In the genomic region with DNA sequence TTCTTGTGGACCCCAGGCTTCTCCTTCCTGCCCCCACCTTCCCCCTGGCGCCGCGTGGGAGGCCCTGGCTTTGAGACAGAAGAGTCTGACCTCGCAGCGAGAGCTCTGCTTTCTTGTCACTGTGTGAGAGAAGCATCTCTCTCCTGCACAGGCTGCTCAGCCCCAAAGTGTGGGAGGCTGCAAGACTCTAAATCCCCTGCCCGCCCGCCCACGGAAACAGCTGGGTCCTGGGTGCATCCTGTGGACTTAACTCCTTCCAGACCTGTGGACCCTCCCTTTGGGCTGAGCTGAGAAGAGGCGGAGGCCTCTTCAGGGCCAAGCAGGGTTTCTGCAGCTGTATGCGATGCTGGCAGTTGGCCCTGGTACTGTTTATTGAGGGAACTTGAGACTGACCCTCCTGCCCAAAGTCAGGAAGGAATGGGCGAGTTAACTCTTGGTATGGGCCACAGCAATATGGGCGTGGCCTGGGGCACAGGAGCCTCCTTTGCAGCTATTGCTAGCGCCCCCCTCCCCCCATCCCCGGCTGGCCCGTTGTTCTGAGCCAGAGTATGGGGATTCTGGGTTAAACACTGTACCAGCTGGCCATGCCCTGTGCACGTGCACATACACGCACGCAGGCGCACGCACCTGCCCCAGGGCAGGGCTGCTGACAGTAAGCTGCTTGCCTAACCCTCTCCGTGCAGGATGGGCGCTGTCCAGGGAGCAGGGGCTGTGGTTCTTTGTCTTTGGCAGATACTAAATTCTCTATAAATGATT, we compare ENCODE assay signal across 9 mouse cellular contexts. TPM values are rescaled to one million over a fixed set of nuclear protein-coding genes. Genes with fewer than 3 reads are reported as not detected.
DNase-seq lines count a peak whose midpoint lies in the region; ATAC-seq and TF ChIP-seq lines count a peak whose summit lies in the region.
"Had no signal": no experiment of that assay in that cellular context is flagged by ENCODE, and none has a peak within 500 bp of the region (broad histone marks: within the 10 kb centered on the region; RNA-seq: fewer than 3 reads in every experiment).

A gene (plus strand): TSS at position 655 of the 756 bp plus-strand sequence.

- H3K4me2 ChIP-seq in forebrain, embryonic 12.5 days = peak within 1 kb of the TSS; percentile 8; the same call in 1 of the 2 replicates
- H3K4me2 ChIP-seq in forebrain, embryonic 13.5 days = no peak within 1 kb of the TSS
- H3K4me2 ChIP-seq in intestine, postnatal 0 days (replicated peaks; ENCODE audit: low read depth) = no peak within 1 kb of the TSS
- H3K4me2 ChIP-seq in neural tube, embryonic 12.5 days (replicated peaks) = peak within 1 kb of the TSS; percentile 32

- H3K9me3 ChIP-seq in forebrain, embryonic 12.5 days = no peaks in the 10 kb centered on the region
- no peaks in the 10 kb centered on the region for H3K9me3 ChIP-seq in forebrain, embryonic 13.5 days (replicated peaks)
- H3K9me3 ChIP-seq in intestine, postnatal 0 days (ENCODE audit: control insufficient read depth) = no peaks in the 10 kb centered on the region
- H3K9me3 ChIP-seq in neural tube, embryonic 12.5 days = no peaks in the 10 kb centered on the region
- H3K9me3 ChIP-seq: G1E had no signal

- no peak for TF ChIP-seq CTCF in intestine, postnatal 0 days (IDR thresholded peaks at IDR 0.05; ENCODE audit: low read depth)

- WGBS in forebrain, embryonic 12.5 days = 41% methylated on average over 22 of the region's 22 CpGs
- 34% methylated on average over 22 of the region's 22 CpGs for WGBS in forebrain, embryonic 13.5 days
- WGBS in intestine, postnatal 0 days = 28% methylated on average over 22 of the region's 22 CpGs
- WGBS in neural tube, embryonic 12.5 days = 35% methylated on average over 22 of the region's 22 CpGs

- H3K27me3 ChIP-seq in forebrain, embryonic 12.5 days = peaks cover 4% of the 10 kb centered on the region; the same call in 1 of the 2 replicates
- 0 out of 2 replicates have a peak, but pooled peaks cover 3% of the 10 kb centered on the region for H3K27me3 ChIP-seq in forebrain, embryonic 13.5 days
- H3K27me3 ChIP-seq in intestine, postnatal 0 days (replicated peaks; ENCODE audit: control insufficient read depth, insufficient read depth, low read length) = 0 out of 2 replicates have a peak, but pooled peaks cover 5% of the 10 kb centered on the region
- no peaks in the 10 kb centered on the region for H3K27me3 ChIP-seq in neural tube, embryonic 12.5 days (replicated peaks)

- 0 out of 2 replicates have a peak within 1 kb of the TSS, but pooled peaks have one; percentile 16 for H3K27ac ChIP-seq in forebrain, embryonic 12.5 days
- no peak within 1 kb of the TSS for H3K27ac ChIP-seq in forebrain, embryonic 13.5 days
- H3K27ac ChIP-seq in intestine, postnatal 0 days (ENCODE audit: low read depth, low read length) = no peak within 1 kb of the TSS
- H3K27ac ChIP-seq in neural tube, embryonic 12.5 days = no peak within 1 kb of the TSS

- DNase-seq in urinary bladder, postnatal 4 days (ENCODE audit: low spot score in 2 of 2) = peak; percentile 69 to 75
- DNase-seq in urinary bladder, adult 18-20 months (ENCODE audit: low spot score in 2 of 2) = no peak
- DNase-seq in cerebellum, postnatal 25 days = no peak
- DNase-seq in spleen, adult 18-20 months = no peak

- no peak for ATAC-seq in forebrain, embryonic 12.5 days (ENCODE audit: low FRiP score)
- no peak for ATAC-seq in forebrain, embryonic 13.5 days
- ATAC-seq in intestine, postnatal 0 days = peak; percentile 26; the same call in 1 of the 2 replicates
- ATAC-seq in neural tube, embryonic 12.5 days (ENCODE audit: low FRiP score, low read depth) = peak; percentile 49; the same call in 1 of the 2 replicates

- H3K4me1 ChIP-seq in forebrain, embryonic 12.5 days = peaks cover 18% of the 10 kb centered on the region
- H3K4me1 ChIP-seq in forebrain, embryonic 13.5 days = no peaks in the 10 kb centered on the region
- no peaks in the 10 kb centered on the region for H3K4me1 ChIP-seq in intestine, postnatal 0 days (replicated peaks; ENCODE audit: control insufficient read depth, insufficient read depth, low read length)
- H3K4me1 ChIP-seq in neural tube, embryonic 12.5 days = peaks cover 28% of the 10 kb centered on the region

- H3K9ac ChIP-seq in forebrain, embryonic 12.5 days = no peak within 1 kb of the TSS
- H3K9ac ChIP-seq in forebrain, embryonic 13.5 days = no peak within 1 kb of the TSS
- no peak within 1 kb of the TSS for H3K9ac ChIP-seq in intestine, postnatal 0 days (ENCODE audit: low read depth, low read length)
- H3K9ac ChIP-seq in neural tube, embryonic 12.5 days = no peak within 1 kb of the TSS

- no peak within 1 kb of the TSS for H3K4me3 ChIP-seq in forebrain, embryonic 12.5 days (replicated peaks)
- no peak within 1 kb of the TSS for H3K4me3 ChIP-seq in forebrain, embryonic 13.5 days
- no peak within 1 kb of the TSS for H3K4me3 ChIP-seq in intestine, postnatal 0 days (ENCODE audit: low read depth, low read length)
- H3K4me3 ChIP-seq in neural tube, embryonic 12.5 days = no peak within 1 kb of the TSS

- no peaks in the 10 kb centered on the region for H3K36me3 ChIP-seq in forebrain, embryonic 12.5 days (replicated peaks)
- H3K36me3 ChIP-seq in forebrain, embryonic 13.5 days (ENCODE audit: poor library complexity, severe bottlenecking) = no peaks in the 10 kb centered on the region
- H3K36me3 ChIP-seq in intestine, postnatal 0 days (ENCODE audit: control insufficient read depth, insufficient read depth) = no peaks in the 10 kb centered on the region
- H3K36me3 ChIP-seq in neural tube, embryonic 12.5 days = no peaks in the 10 kb centered on the region
- H3K36me3 ChIP-seq: G1E had no signal

RNA-seq across cellular contexts. Expression of the gene that starts here (rescaled TPM):
- 0.85 and 1.4 TPM in 2 replicates for polyA plus RNA-seq in forebrain, embryonic 12.5 days (2016; fragmentation: Nextera tagmentation; extraction: Ambion mirVana)
- 0.37 and 1.1 TPM in 2 replicates for polyA plus RNA-seq in forebrain, embryonic 13.5 days (2015; fragmentation: Nextera tagmentation; extraction: Ambion mirVana)
- polyA plus RNA-seq in intestine, postnatal 0 days (2015; fragmentation: Nextera tagmentation; extraction: Ambion mirVana) = 3.1 and 4.1 TPM in 2 replicates
- 27.4 and 41.5 TPM in 2 replicates for polyA plus RNA-seq in neural tube, embryonic 12.5 days (2016; fragmentation: Nextera tagmentation; extraction: Ambion mirVana)

Comparison
In these comparisons a context has a peak if more than half of its experiments do, and no peak if none do; other contexts are left out.
1. H3K4me2 ChIP-seq: peak in forebrain, embryonic 12.5 days (single experiment) and neural tube, embryonic 12.5 days (single experiment); none in forebrain, embryonic 13.5 days (single experiment) and intestine, postnatal 0 days (single experiment).
2. DNase-seq: peak in urinary bladder, postnatal 4 days (2 of 2); none in urinary bladder, adult 18-20 months (0 of 2), cerebellum, postnatal 25 days (0 of 2) and spleen, adult 18-20 months (0 of 2).
3. ATAC-seq: peak in intestine, postnatal 0 days (single experiment) and neural tube, embryonic 12.5 days (single experiment); none in forebrain, embryonic 12.5 days (single experiment) and forebrain, embryonic 13.5 days (single experiment).